Mouse (Mus musculus): ENCODE measurements around the gene Gm16253.

- TF ChIP-seq CTCF (IDR thresholded peaks at IDR 0.05; ENCODE audit: low read depth, low read length) = peak; percentile 44; the same call in 1 of the 2 replicates
- no peak for TF ChIP-seq POLR2A (IDR thresholded peaks at IDR 0.05; ENCODE audit: extremely low read depth, insufficient read depth, low read length)
Measured at GRCm38 (mm10) chr3:96551203-96551602, 25.6 kb upstream of the Gm16253 start.
